Mouse (Mus musculus) layer of hippocampus, postnatal 36 days (tissue): ENCODE measurements around the gene Nphs1. TPM values are rescaled to one million over a fixed set of nuclear protein-coding genes. Genes with fewer than 3 reads are reported as not detected.

Experiments
- DNase-seq, 2 experiments: peaks; one replicate each; pipeline ENCODE4 v3.0.0; 2022
- total RNA-seq, 2 experiments: library from RNA; stranded (reverse); gene quantifications; 2 replicates each; pipeline ENCODE4 v1.2.3; 2021

Nphs1 gene
- total RNA-seq = 1 to 10 TPM; 1.2 TPM

DNA sequence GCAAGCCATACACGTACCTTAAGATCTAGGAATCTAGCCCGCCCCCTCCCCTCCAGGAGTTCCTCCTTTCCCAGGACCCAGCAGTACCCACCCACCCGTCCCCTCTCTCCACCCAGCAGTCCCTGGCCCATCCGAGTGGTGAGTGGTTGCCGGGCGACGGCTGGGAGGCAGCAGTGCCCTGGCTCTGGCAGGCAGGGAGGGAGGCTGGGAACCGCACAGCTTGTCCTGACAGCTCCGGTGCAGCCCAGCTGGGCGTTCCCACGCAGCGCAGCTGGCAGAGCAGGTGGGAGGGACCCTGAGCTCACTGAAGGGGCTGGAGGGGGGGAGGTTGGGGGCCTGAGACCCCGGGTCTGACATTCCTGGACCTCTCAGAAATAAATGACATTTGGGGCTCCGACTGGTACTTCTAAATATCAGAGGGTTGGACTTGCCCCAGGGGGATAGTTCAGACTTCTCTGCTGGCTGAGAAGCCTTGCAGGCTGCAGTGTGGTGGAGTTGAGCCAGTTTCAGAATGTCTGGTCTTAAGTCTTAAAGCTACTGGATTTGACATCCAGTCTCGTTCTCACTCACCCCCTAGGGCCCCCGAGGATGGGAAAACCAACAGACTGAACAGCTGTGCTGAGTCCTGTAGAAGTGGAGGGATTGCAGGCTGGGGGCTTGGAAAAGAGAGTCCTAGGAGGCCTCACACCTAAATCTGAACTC, at the start of gene Nphs1, which contains the start of gene Kirrel2:
Gene Nphs1, plus strand, starts transcription at position 687 of the 702 bp plus-strand sequence.
Gene Kirrel2, minus strand, starts transcription at position 62 of the 702 bp plus-strand sequence.
- DNase-seq = peak; percentile 69 to 73

DNA sequence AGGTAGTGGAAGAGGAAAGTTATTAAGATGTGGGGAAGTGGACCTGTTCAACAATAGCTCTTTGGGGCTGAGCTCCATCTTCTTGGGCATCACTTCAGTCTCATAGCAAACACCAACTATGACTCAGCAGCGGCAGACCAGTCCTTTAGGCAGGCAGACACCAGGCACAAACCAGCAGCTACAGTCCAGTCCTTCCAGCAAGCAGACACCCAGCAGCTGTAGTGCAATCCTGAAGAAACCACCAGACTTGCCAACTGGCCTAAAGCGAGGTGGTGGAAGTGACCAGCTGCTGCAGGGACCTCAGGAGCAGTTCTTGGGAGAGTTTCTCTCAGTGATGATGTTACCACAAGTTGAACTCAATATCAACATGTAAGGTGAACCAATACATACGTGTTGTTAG, 49.5 kb upstream of the Nphs1 start:
- DNase-seq = no peak

DNA sequence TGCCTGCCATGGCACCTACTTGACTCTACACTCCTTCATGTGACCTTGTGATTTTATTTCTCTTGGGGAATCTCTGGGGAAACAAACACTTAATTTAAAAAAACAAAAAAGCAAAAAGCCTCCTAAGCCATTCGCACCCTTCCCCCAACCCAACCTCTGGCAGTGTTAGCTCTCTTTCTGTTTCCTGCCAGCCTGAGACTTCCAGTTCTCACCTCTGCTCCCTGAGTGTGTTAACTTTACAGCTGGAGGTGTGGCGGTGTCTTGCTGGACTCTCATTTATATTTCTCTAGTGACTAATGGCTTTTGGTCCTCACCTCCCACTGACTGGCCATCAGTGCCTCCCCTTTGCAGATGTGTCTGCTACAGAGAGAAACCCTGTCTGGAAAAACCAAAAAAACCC, 48.3 kb upstream of the Nphs1 start:
- no peak for DNase-seq

DNA sequence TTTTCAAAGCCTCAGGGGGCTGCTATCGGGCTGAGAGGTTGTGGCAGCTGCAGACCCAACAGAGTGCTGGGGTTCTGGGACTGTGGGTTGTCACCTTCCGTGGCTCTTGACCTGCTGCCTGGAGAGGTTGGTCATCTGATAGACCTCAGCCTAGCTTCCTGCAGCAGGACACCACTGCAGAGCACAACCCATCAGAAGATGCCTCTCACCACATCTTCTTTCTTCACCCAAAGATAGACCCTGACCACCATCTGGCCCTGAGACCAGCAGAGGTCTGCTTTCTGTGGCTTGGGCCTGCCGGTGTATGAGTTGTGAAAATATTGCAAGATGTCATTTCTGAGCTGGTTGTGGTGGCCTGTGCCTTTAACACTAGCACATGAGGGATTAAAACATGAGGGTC, 47.1 kb upstream of the Nphs1 start:
- no peak for DNase-seq

DNA sequence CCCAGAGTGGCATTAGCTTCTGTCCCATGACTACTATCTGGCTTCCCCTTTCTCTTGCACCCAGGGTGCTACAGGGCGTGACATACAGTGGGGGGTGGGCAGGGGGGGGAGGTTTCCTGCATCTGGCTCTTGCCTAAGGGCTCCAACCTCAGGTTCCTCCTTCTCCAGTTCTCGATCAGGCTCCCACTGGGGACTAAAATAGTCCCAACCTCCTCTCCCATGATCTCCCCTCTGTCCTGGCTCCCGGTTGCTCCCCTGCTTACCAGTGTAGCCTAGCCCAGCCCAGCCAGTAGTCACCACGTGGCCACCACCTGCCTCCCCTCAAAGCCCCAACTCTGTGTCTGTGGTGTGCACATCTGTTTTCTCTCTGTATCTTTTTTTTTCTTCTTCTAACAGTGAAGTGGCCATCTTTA, 45.4 kb upstream of the Nphs1 start:
- no peak for DNase-seq

DNA sequence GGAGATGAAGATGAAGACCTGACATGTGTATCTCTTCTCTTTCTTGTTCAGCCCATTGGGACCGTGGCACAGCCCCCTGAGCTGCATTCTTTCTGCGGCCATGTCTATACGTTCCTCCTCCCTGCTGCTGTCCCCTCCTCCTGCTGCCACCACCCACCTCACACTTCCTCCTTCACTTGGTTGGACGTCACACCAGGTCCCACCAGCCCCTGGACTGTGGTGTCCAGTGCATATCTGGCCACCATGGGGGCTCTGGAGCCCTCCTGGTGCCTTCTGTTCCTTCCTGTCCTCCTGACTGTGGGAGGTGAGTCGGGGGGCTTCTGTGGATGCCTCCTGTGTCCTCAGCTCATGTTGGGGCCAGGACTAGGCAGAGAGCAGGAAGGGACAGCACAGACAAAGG, 44.5 kb upstream of the Nphs1 start, which contains the start of gene Tyrobp:
Gene Tyrobp, plus strand, starts transcription at position 165 of the 400 bp plus-strand sequence.
- DNase-seq = no peak

DNA sequence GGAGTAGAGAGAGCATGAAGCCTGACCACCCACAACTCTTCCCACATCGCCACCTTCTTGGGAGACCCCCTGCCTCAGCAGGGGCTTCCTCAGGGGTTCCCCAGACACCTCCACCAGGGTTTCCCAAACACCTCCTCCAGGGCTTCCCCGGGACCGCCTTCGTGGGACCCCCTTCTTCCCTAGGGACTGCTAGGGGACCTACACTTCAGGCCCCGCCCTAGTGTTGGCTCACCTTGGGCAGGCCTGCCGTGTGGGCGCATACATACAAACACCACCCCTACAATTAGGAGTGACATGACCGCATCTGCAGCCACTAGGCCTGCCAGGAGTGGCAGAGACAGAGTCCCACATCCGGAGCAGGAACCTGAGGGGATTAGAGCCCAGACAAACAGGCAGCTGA, 40.3 kb upstream of the Nphs1 start:
- no peak for DNase-seq

DNA sequence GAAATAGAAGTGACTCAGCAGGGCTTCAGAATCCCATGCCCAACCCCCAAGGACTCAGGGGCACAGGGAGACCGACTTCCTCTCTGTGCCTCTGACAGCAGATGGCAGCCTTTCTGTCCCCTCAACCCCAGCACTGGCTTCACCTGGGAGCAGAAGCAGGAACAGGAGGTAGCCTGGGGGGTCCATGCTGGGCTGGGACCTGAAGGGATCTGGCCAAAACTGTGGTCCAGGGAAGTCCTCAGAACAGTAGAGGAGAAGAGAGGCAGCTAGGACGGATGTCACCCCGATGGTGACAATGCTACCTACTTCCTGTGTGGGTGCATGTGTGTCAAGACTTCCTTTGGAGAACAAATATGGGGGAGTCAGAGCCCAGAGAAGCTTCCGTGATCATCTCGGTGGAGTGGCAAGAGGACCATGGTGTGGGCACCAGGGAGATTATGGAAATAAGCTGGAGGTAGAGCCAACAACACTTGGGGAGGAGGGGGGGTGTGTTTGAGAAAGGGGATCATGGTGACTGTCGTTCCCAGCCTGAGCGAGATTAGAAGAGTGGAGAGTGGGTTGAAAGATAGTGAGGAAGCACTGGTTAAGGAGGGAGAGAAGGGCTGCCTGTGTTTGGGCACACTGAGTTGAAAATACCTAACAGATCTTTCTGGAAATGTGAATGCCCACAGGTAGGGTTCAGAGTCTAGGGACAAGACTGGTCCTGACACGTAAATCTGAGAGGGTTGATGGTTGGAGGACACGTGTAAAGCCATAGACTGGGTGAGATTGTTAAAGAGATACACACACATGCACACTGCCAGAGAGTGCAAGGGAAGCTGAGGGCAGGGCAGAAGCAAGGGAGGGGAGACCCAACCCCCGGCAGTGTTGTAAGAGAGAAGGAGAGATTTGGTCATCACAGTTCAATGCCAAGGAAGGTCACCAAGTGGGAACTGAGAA, 38.3 kb upstream of the Nphs1 start, which contains the start of gene Hcst:
Gene Hcst, minus strand, starts transcription at position 294 of the 939 bp plus-strand sequence.
- no peak for DNase-seq

DNA sequence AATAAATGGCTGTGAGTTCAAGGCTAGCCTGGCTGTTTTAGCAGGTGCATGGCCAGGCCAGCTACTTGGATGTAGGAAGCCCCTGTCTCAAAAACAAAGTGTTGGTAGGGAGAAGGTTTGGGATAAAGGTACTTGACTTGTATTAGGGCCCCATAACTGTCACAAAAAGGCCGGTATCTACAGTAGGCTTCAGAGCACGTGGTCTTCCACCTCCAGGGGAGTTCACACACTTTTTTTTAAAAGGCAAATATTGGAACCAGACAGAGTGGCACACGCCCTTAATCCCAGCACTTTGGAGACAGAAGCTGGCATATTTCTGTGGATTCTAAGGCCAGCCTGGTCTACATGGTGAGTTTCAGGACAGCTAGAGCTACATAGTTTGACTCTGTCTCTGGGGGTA, 37.4 kb upstream of the Nphs1 start:
- no peak for DNase-seq

DNA sequence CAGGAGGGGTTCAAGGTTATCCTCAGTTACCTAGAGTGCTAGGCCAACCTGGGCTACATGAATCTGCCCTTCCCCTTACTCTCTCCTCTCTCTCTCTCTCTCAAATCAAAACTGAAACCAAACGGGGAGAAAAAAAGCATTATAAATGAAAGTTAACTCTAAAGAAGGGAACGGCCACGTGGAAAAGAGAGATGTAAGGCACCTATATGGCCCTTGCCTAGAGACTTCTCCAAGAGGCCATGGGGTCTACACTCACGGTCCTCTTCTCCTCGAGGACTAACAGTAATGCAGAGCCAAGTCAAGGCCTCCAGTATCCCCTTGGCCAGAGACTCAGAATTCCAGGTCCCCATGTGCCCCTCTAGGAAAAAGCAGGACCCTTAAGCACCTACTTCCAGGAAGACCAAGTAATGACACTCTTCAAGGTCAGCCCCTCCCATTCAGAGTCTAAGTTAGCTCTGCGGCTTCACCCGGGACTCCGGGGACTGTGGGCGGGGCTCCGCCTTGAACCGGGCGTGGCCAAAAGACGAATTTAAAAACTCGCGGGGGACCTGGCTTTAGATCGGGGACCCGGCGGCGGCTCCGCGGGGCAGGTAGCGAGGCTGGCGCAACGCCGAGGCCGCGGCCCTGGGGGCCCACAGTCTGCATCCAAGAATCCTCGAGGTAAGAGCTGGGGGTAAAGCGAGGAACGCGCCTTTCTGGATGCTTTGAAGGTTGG, 36.8 kb upstream of the Nphs1 start, which contains the start of gene Nfkbid:
Gene Nfkbid, plus strand, starts transcription at position 558 of the 715 bp plus-strand sequence.
- peak in 1 of 2 experiments; percentile 34 for DNase-seq

DNA sequence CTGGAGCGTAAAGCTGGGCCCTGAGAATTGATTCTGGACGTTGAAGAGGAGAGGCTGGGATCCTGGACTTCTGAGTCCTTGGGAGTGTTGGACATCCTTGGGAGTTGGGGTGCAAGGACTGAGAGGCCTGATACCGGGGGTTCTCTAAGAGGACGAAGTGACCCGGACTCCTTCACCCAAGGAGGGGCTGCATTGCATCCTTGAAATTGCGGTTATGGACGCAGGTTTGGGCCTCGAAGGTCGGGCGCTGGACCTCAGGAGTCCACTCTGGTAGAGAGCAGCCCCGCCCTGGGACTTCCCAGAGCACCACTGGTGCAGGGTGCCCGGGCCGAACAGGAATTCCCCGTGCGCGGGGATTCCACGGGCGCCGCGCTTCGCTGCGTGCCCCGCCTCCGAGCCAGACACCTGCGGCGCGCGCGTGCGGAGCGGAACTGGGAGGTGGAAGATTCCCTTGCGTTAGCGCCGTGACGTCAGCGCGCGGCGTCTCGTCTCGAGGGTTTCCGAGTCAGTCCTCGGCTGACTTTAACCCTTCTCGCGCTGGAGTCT, 36.2 kb upstream of the Nphs1 start:
- DNase-seq = peak; percentile 90 to 91

DNA sequence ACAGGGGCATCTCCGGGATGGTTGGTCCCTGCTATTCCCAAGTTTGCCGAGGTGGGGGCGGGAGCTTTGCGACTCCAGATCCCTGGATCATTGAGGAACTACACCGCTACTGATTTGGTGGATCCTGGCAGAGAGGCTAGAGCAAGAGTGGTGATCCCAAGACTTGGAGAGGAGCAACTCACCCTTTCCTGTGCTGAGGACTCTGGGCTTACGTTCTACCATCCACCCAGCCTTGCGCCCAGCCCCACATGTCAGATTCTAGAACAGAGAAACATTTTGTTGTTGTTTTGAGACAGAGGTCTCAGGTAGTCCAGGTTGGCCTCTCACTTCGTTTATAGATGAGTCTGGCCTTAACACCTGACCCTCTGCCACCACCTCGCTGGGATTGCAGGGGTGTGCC, 35.6 kb upstream of the Nphs1 start:
- no peak for DNase-seq

DNA sequence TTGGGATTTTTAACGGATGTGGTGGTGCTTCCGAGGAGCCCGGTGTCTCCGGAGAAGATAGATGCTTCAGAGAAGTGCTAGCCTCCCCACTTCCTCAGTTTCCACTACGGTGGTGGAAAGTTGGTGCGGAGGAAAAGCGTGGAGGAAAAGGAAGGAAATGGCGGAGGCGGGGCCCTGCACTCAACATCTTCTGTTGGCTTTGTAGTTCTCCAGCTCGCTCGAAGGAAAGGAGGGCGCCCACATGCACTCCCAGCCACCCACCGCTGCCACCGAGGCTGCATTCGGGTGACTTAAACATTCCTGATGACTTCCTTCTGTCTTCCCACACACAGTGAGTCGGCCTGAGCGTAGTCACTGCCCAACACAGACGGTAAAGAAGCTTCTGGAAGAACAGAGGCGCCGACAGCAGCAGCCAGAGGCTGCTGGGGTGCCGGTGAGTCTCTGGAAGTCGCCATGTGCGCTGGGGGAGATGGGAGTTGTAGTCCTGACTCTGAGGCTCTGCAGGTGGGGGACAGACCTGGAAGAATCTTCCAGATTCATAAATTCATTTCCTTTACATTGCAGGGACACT, 35.0 kb upstream of the Nphs1 start:
- DNase-seq = peak; percentile 50 to 51

DNA sequence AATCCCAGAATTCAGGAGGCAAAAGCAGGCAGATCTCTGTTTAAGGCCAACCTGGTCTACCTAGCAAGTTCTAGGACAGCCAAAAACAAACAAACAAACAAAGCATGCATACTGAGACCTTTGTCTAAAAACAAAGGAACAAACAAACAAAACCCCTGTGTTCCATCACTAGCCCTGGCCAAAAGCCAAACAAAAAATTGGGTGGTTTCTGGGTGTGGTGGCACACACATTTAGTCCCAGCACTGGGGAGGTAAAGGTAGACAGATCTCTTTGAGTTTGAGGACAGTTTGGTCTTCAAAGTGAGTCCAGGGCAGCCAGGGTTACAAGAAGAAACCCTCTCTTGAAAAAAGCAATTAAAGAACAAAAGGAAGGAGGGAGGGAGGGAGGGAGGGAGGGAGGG, 28.8 kb upstream of the Nphs1 start:
- DNase-seq = no peak

DNA sequence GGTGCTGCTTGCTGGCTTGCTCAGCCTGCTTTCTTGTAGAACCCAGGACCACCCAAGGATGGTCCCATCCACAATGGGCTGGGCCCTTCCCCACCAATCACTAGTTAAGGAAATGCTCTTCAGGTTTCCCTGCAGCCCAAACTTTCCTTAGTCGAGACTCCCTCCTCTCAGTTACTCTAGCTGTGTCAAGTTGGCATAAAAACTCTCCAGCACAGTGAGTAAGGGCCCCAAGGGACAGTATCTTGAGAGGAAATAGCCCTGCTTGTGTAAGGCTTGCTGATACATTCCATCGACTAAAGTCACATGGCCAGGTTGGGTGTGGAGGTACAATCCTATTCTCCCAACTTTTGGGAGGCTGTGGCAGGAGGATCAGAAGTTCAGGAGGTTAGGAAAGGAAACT, 27.9 kb upstream of the Nphs1 start:
- DNase-seq = no peak

DNA sequence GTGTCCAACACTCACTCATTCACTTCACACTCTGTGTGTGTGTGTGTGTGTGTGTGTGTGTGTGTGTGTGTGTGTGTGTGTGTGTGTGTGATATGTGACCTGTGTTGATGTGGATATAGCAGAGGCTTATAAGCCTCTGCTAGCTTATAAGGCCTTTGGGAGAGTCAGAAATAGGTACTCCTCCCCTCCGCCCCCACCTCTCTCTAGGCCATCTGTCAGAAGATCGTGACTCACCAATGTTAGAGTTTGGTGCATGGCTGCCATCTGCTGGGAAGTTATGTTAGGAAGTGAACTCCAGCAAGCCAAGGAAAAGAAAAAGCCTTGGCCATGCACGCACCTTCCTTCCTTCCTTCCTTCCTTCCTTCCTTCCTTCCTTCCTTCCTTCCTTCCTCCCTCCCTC, 26.3 kb upstream of the Nphs1 start:
- DNase-seq = peak; percentile 77 to 84

DNA sequence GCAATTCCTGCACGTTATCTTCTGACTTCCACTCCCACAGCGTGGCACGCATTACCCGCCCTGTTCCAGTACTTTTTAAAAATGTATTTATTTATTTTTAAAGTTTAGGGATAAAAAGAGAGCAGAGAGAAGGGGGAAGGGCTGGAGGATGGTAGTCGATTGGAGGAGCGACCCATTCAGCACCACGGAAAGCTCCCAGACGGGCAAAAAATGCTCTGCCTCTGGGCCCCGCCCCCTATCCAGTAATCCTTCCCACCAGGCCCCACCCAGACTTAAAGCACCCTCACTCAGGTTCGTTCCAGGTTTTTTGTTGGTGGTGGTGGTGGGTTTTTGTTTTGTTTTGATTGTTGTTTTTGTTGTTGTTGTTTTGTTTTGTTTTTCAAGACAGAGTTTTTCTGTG, 23.9 kb upstream of the Nphs1 start:
- DNase-seq = no peak

DNA sequence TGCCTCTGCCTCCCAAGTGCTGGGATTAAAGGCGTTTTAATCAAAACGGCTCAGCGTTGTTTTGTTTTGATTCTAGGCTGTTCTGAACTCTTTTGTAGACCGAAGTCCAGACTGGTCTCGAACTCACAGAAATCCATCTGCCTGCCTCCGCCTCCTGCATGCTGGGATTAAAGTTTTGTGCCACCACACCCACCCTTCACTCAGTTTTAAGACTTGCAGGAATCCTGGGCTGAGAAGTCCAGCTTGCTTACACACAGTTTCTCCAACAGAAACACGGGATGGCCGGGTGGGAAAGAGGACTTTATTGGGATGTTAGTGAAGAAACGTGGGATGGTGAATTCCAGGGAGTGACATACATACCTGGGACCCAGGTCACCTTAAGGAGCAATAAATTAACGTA, 23.4 kb upstream of the Nphs1 start:
- DNase-seq = no peak

DNA sequence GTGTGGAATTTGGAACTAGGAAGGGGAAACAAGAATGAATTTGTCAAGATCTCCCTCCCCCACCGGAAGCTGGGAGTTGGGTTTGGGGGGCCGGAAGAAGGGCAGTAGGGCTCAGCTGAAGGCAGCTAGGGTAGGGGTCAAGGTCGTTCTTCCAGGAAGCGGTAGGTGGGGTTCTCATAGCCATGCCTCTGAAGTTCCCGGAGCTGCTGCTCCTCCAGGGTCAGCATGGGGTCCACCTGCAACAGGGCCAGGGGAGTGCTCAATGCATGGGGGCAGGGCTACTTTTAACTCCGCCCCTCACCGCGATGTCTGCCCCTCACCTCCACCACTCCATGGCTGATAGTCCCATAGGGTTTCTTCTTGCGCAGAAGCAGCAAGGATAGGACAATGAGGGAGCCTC, 23.0 kb upstream of the Nphs1 start:
- no peak for DNase-seq

DNA sequence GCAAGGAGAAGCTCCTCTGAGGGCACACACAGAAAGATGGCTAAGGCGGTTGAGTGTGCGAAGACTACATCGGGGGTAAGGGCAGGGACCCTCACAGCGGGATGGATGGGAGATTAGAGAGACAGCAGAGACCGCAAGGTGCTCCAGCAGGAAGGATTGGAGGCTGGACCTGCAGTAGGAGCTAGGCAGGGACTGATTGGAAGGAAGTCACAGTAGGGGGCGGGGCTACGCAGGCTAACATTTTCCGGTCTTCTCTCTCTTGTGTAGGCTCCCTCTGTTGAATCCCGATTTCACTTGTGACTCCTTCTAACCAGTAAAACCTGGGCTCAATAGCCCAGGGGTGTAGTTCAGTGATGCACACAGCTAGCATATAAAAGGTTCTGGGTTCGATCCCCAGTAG, 21.2 kb upstream of the Nphs1 start:
- no peak for DNase-seq

DNA sequence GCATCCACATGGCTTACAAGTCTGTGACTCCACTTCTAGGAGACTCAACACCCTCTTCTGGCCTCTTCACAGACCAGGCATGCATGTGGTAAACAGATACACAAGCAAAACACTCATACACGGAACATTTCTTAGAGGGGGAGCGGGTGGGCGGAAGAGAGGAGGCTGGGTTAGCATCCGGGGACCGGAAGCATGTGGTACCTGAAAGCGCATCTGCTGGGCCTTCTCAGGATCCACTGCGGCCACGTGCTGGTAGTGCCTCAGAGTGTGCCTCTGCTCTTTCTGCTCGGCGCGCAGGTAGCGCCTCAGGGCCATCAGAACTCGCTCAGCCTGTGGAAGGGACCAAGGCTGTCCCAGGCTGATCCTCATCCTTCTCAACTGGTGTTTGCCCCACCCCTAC, 18.4 kb upstream of the Nphs1 start:
- no peak for DNase-seq

DNA sequence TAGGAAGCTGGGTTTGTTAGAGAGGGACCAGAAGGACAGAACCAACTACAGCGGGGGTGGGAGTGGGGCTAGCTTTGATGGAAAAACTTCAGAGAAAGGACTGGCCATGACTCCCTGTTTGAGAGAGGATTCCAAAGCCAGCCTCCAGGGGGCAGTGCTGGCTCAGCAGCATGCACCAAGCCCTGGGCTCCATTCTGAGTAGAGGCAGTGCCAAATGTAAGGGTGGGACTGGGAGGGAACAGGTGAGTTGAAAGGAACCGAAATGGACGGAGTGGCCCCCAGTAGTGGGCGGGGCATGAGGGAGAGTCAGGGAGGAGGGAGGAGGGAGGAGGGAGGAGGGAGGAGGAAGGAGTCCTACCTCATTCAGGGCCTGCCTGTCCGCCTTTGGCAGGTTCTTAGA, 17.4 kb upstream of the Nphs1 start:
- peak in 1 of 2 experiments; percentile 60 for DNase-seq
